Mouse (Mus musculus) layer of hippocampus, adult 8-10 months (tissue): ENCODE results near the gene Fpr1. TPM values are rescaled to one million over a fixed set of nuclear protein-coding genes. Genes with fewer than 3 reads are reported as not detected.
"Not testable (repeated sequence)": the region's sequence is repeated elsewhere in the genome, so short reads cannot be mapped to it uniquely, and the experiment has no call there.

ENCODE experiments used
- DNase-seq, 2 experiments: peaks; one replicate each; pipeline ENCODE4 v3.0.0; 2022; ENCODE audit warnings: low spot score in 2 of 2
- total RNA-seq, 4 experiments: library from RNA; stranded (reverse); gene quantifications; 2 replicates each; pipeline ENCODE4 v1.2.4; 2022

Gene Fpr1
- not detected for total RNA-seq

GRCm38 (mm10) chr17:17883840-17884239 lies at the start of gene Fpr1:
TSS of gene Fpr1 (minus strand) at chr17:17883940.
- no peak for DNase-seq

GRCm38 (mm10) chr17:17917782-17918181 lies 34.0 kb upstream of the Fpr1 start:
- DNase-seq, result no peak

GRCm38 (mm10) chr17:17917376-17917775 lies 33.6 kb upstream of the Fpr1 start:
- DNase-seq, result no peak

GRCm38 (mm10) chr17:17912618-17913017 lies 28.9 kb upstream of the Fpr1 start:
- DNase-seq, result not testable (repeated sequence)

GRCm38 (mm10) chr17:17909636-17910421 lies 26.1 kb upstream of the Fpr1 start:
- DNase-seq, result peak; percentile 74 to 85

GRCm38 (mm10) chr17:17900768-17901167 lies 17.0 kb upstream of the Fpr1 start:
- no peak for DNase-seq

- no peak for DNase-seq
Observed at GRCm38 (mm10) chr17:17899268-17899667, 15.5 kb upstream of the Fpr1 start.

GRCm38 (mm10) chr17:17896039-17896438 lies 12.3 kb upstream of the Fpr1 start:
- DNase-seq, result no peak

GRCm38 (mm10) chr17:17889732-17890425 lies 6.1 kb upstream of the Fpr1 start:
- no peak for DNase-seq

GRCm38 (mm10) chr17:17887774-17888248 lies 4.1 kb upstream of the Fpr1 start, which contains the start of the genes Fpr2 and Fpr3:
TSS of gene Fpr2 (plus strand) at chr17:17887824.
TSS of gene Fpr3 (plus strand) at chr17:17887852.
- DNase-seq, result no peak

GRCm38 (mm10) chr17:17882672-17883071 lies 1.1 kb downstream of the Fpr1 start:
- DNase-seq, result no peak

GRCm38 (mm10) chr17:17879347-17879746 lies 4.4 kb downstream of the Fpr1 start:
- no peak for DNase-seq

GRCm38 (mm10) chr17:17871697-17872096 lies 12.0 kb downstream of the Fpr1 start:
- no peak for DNase-seq

- DNase-seq, result no peak
Observed at GRCm38 (mm10) chr17:17870892-17871550, 12.7 kb downstream of the Fpr1 start.

GRCm38 (mm10) chr17:17866801-17867469 lies 16.8 kb downstream of the Fpr1 start:
- DNase-seq, result no peak

GRCm38 (mm10) chr17:17865168-17865567 lies 18.6 kb downstream of the Fpr1 start:
- no peak for DNase-seq

- no peak for DNase-seq
Observed at GRCm38 (mm10) chr17:17862360-17862759, 21.4 kb downstream of the Fpr1 start.

- DNase-seq, result no peak
Observed at GRCm38 (mm10) chr17:17860110-17860509, 23.6 kb downstream of the Fpr1 start.

- DNase-seq, result no peak
Observed at GRCm38 (mm10) chr17:17857446-17857845, 26.3 kb downstream of the Fpr1 start.

GRCm38 (mm10) chr17:17856612-17857011 lies 27.1 kb downstream of the Fpr1 start:
- no peak for DNase-seq

GRCm38 (mm10) chr17:17855064-17855838 lies 28.5 kb downstream of the Fpr1 start, which contains the start of gene Has1:
TSS of gene Has1 (minus strand) at chr17:17855205.
- DNase-seq, result no peak
